Mouse (Mus musculus): ENCODE measurements at regions not wholly inside any gene's neighbourhood (a gene's known extent, or its start where the extent isn't known, plus 50 kb on each side); places are given as distances from the start of the nearest gene placed in this dataset.

- no peaks in the 10 kb centered on the region for H3K36me3 ChIP-seq (ENCODE audit: control insufficient read depth, insufficient read depth, low read length)
- H3K4me3 ChIP-seq (ENCODE audit: control insufficient read depth, insufficient read depth, low read length) = no peak overlapping the region
- no peaks in the 10 kb centered on the region for H3K27me3 ChIP-seq (ENCODE audit: control insufficient read depth, insufficient read depth, low read length)
- H3K27ac ChIP-seq (ENCODE audit: control insufficient read depth, insufficient read depth, low read length) = no peak overlapping the region
- TF ChIP-seq POLR2A (IDR thresholded peaks at IDR 0.05; ENCODE audit: control insufficient read depth, extremely low read depth, insufficient read depth, low read length, poor library complexity) = no peak
- TF ChIP-seq CTCF (IDR thresholded peaks at IDR 0.05; ENCODE audit: borderline replicate concordance, control insufficient read depth, extremely low read depth, insufficient read depth, low read length, poor library complexity) = no peak
- DNase-seq = no peak
- 73% methylated on average over 5 of the region's 5 CpGs for WGBS
- H3K4me1 ChIP-seq (replicated peaks; ENCODE audit: control insufficient read depth, insufficient read depth, low read length) = no peaks in the 10 kb centered on the region
Measured at GRCm38 (mm10) chr12:109272101-109272500, 180.5 kb upstream of the Dlk1 start.

GRCm38 (mm10) chr12:109314850-109315249 is 137.8 kb upstream of the Dlk1 start:
- Histone ChIP-seq H3K27ac (ENCODE audit: control insufficient read depth, insufficient read depth, low read length) (no peak overlapping the region), H3K27me3 (ENCODE audit: control insufficient read depth, insufficient read depth, low read length) (no peaks in the 10 kb centered on the region), H3K4me3 (ENCODE audit: control insufficient read depth, insufficient read depth, low read length) (no peak overlapping the region), H3K4me1 (replicated peaks; ENCODE audit: control insufficient read depth, insufficient read depth, low read length) (no peaks in the 10 kb centered on the region), H3K36me3 (ENCODE audit: control insufficient read depth, insufficient read depth, low read length) (no peaks in the 10 kb centered on the region)
- no peak for TF ChIP-seq CTCF (IDR thresholded peaks at IDR 0.05; ENCODE audit: borderline replicate concordance, control insufficient read depth, extremely low read depth, insufficient read depth, low read length, poor library complexity)
- TF ChIP-seq POLR2A (IDR thresholded peaks at IDR 0.05; ENCODE audit: control insufficient read depth, extremely low read depth, insufficient read depth, low read length, poor library complexity) = no peak
- no peak for DNase-seq
- 32% methylated on average over 6 of the region's 6 CpGs for WGBS

GRCm38 (mm10) chr12:109325986-109326385 is 126.6 kb upstream of the Dlk1 start:
- Histone ChIP-seq H3K27me3 (ENCODE audit: control insufficient read depth, insufficient read depth, low read length) (no peaks in the 10 kb centered on the region), H3K4me1 (replicated peaks; ENCODE audit: control insufficient read depth, insufficient read depth, low read length) (no peaks in the 10 kb centered on the region), H3K36me3 (ENCODE audit: control insufficient read depth, insufficient read depth, low read length) (no peaks in the 10 kb centered on the region), H3K27ac (ENCODE audit: control insufficient read depth, insufficient read depth, low read length) (no peak overlapping the region), H3K4me3 (ENCODE audit: control insufficient read depth, insufficient read depth, low read length) (no peak overlapping the region)
- 54% methylated on average over 11 of the region's 11 CpGs for WGBS
- DNase-seq = no peak
- TF ChIP-seq POLR2A (IDR thresholded peaks at IDR 0.05; ENCODE audit: control insufficient read depth, extremely low read depth, insufficient read depth, low read length, poor library complexity) = no peak
- TF ChIP-seq CTCF (IDR thresholded peaks at IDR 0.05; ENCODE audit: borderline replicate concordance, control insufficient read depth, extremely low read depth, insufficient read depth, low read length, poor library complexity) = no peak

- Histone ChIP-seq H3K4me1 (replicated peaks; ENCODE audit: control insufficient read depth, insufficient read depth, low read length) (no peaks in the 10 kb centered on the region), H3K4me3 (ENCODE audit: control insufficient read depth, insufficient read depth, low read length) (no peak overlapping the region), H3K27ac (ENCODE audit: control insufficient read depth, insufficient read depth, low read length) (no peak overlapping the region), H3K36me3 (ENCODE audit: control insufficient read depth, insufficient read depth, low read length) (no peaks in the 10 kb centered on the region), H3K27me3 (ENCODE audit: control insufficient read depth, insufficient read depth, low read length) (no peaks in the 10 kb centered on the region)
- no peak for DNase-seq
- 89% methylated on average over 2 of the region's 2 CpGs for WGBS
- TF ChIP-seq POLR2A (IDR thresholded peaks at IDR 0.05; ENCODE audit: control insufficient read depth, extremely low read depth, insufficient read depth, low read length, poor library complexity) (no peak), CTCF (IDR thresholded peaks at IDR 0.05; ENCODE audit: borderline replicate concordance, control insufficient read depth, extremely low read depth, insufficient read depth, low read length, poor library complexity) (no peak)
Measured at GRCm38 (mm10) chr12:109371327-109371726, 81.3 kb upstream of the Dlk1 start.

GRCm38 (mm10) chr12:109385794-109386193 is 66.8 kb upstream of the Dlk1 start:
- Histone ChIP-seq H3K4me3 (ENCODE audit: control insufficient read depth, insufficient read depth, low read length) (no peak overlapping the region), H3K27me3 (ENCODE audit: control insufficient read depth, insufficient read depth, low read length) (no peaks in the 10 kb centered on the region), H3K27ac (ENCODE audit: control insufficient read depth, insufficient read depth, low read length) (no peak overlapping the region), H3K4me1 (replicated peaks; ENCODE audit: control insufficient read depth, insufficient read depth, low read length) (no peaks in the 10 kb centered on the region), H3K36me3 (ENCODE audit: control insufficient read depth, insufficient read depth, low read length) (no peaks in the 10 kb centered on the region)
- no peak for DNase-seq
- no peak for TF ChIP-seq POLR2A (IDR thresholded peaks at IDR 0.05; ENCODE audit: control insufficient read depth, extremely low read depth, insufficient read depth, low read length, poor library complexity)
- WGBS = 86% methylated on average over 5 of the region's 5 CpGs

- WGBS = 66% methylated on average over 7 of the region's 7 CpGs
- H3K27ac ChIP-seq (ENCODE audit: control insufficient read depth, insufficient read depth, low read length) = no peak overlapping the region
Measured at GRCm38 (mm10) chr12:109388791-109389190, 63.8 kb upstream of the Dlk1 start.

GRCm38 (mm10) chr12:109390388-109390920 is 62.2 kb upstream of the Dlk1 start:
- TF ChIP-seq POLR2A (IDR thresholded peaks at IDR 0.05; ENCODE audit: control insufficient read depth, extremely low read depth, insufficient read depth, low read length, poor library complexity) (no peak), CTCF (IDR thresholded peaks at IDR 0.05; ENCODE audit: borderline replicate concordance, control insufficient read depth, extremely low read depth, insufficient read depth, low read length, poor library complexity) (no peak)
- Histone ChIP-seq H3K27me3 (ENCODE audit: control insufficient read depth, insufficient read depth, low read length) (no peaks in the 10 kb centered on the region), H3K36me3 (ENCODE audit: control insufficient read depth, insufficient read depth, low read length) (no peaks in the 10 kb centered on the region), H3K4me1 (replicated peaks; ENCODE audit: control insufficient read depth, insufficient read depth, low read length) (no peaks in the 10 kb centered on the region), H3K4me3 (ENCODE audit: control insufficient read depth, insufficient read depth, low read length) (no peak overlapping the region), H3K27ac (ENCODE audit: control insufficient read depth, insufficient read depth, low read length) (no peak overlapping the region)
- DNase-seq = no peak
- 94% methylated on average over 12 of the region's 12 CpGs for WGBS

More at GRCm38 (mm10) chr12:109388791-109389190, 63.8 kb upstream of the Dlk1 start:
- no peak overlapping the region for H3K4me3 ChIP-seq (ENCODE audit: control insufficient read depth, insufficient read depth, low read length)
- H3K36me3 ChIP-seq (ENCODE audit: control insufficient read depth, insufficient read depth, low read length) = no peaks in the 10 kb centered on the region
- H3K27me3 ChIP-seq (ENCODE audit: control insufficient read depth, insufficient read depth, low read length) = no peaks in the 10 kb centered on the region
- TF ChIP-seq CTCF (IDR thresholded peaks at IDR 0.05; ENCODE audit: borderline replicate concordance, control insufficient read depth, extremely low read depth, insufficient read depth, low read length, poor library complexity) (no peak), POLR2A (IDR thresholded peaks at IDR 0.05; ENCODE audit: control insufficient read depth, extremely low read depth, insufficient read depth, low read length, poor library complexity) (no peak)
- no peaks in the 10 kb centered on the region for H3K4me1 ChIP-seq (replicated peaks; ENCODE audit: control insufficient read depth, insufficient read depth, low read length)
- no peak for DNase-seq

Measured in thymus, adult 2 months (tissue).